Mouse (Mus musculus): Measurements from ENCODE around the gene Rad9b.

- no peak for TF ChIP-seq POLR2A (IDR thresholded peaks at IDR 0.05; ENCODE audit: insufficient read depth, low read depth, low read length)
- TF ChIP-seq CTCF (IDR thresholded peaks at IDR 0.05; ENCODE audit: insufficient read depth, low read depth, low read length): no peak
These were observed 50.1 kb downstream of the Rad9b start for GRCm38 (mm10) chr5:122303937-122304336.
